8 mouse cellular contexts compared by ENCODE assay signal in the genomic region with DNA sequence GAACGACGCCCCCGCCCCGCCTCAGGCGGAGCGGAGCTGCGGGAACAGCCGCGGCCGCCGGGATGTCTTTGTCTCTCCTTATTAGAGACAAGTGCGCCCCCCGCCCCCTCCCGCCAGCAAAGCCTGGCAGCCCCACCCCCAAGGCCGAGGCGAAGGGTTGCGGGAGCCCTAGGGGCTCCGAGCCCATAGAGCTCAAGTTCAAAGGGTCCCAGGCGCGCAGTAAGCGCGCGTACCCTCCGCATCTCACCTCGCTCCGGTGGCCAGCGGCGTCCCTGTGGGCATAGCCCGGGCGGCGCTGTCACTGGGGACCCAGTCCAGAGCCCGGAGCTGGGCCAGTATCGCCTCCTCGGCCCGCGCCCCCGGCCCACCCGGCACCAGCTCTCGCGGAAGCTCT. TPM values are rescaled to one million over a fixed set of nuclear protein-coding genes. Genes with fewer than 3 reads are reported as not detected.
DNase-seq lines count a peak whose midpoint lies in the region; ATAC-seq and TF ChIP-seq lines count a peak whose summit lies in the region.

No protein-coding gene starts in this region.

- 1% methylated on average over 40 of the region's 40 CpGs for WGBS in heart, embryonic 13.5 days
- under 1% methylated on average over 40 of the region's 40 CpGs for WGBS in forebrain, embryonic 16.5 days
- WGBS in liver, embryonic 14.5 days (ENCODE audit: insufficient replicate concordance): 1% methylated on average over 40 of the region's 40 CpGs

- ATAC-seq in heart, embryonic 13.5 days (ENCODE audit: extremely low read depth, insufficient number of reproducible peaks, low FRiP score, low TSS enrichment): no peak
- ATAC-seq in forebrain, embryonic 16.5 days: peak; percentile 53
- no peak for ATAC-seq in liver, embryonic 14.5 days (ENCODE audit: insufficient read depth)

- H3K9me3 ChIP-seq in heart, embryonic 13.5 days: no peaks in the 10 kb centered on the region
- no peaks in the 10 kb centered on the region for H3K9me3 ChIP-seq in ES-E14 (ENCODE audit: control insufficient read depth, insufficient read depth, low read depth, low read length)
- H3K9me3 ChIP-seq in forebrain, embryonic 16.5 days (ENCODE audit: control insufficient read depth, low read length): no peaks in the 10 kb centered on the region
- H3K9me3 ChIP-seq in liver, embryonic 14.5 days (ENCODE audit: control insufficient read depth, low read length): no peaks in the 10 kb centered on the region

- in situ Hi-C loops in ES-E14 (cut with MboI; ENCODE audit: low sequenced_read_pairs in 2 of 2, unreplicated experiment in 2 of 2): no loop called here

- peaks cover 43% of the 10 kb centered on the region for H3K27me3 ChIP-seq in heart, embryonic 13.5 days (replicated peaks)
- peaks cover 8% of the 10 kb centered on the region; the same call in 1 of the 2 replicates for H3K27me3 ChIP-seq in forebrain, embryonic 16.5 days (replicated peaks; ENCODE audit: control insufficient read depth, insufficient read depth, low read length)
- peaks cover 44% of the 10 kb centered on the region for H3K27me3 ChIP-seq in liver, embryonic 14.5 days (ENCODE audit: control insufficient read depth, insufficient read depth, low read length)

- H3K36me3 ChIP-seq in heart, embryonic 13.5 days: peaks cover 9% of the 10 kb centered on the region
- H3K36me3 ChIP-seq in ES-E14 (ENCODE audit: control insufficient read depth, insufficient read depth, low read length, poor library complexity, severe bottlenecking): no peaks in the 10 kb centered on the region
- H3K36me3 ChIP-seq in forebrain, embryonic 16.5 days (ENCODE audit: control insufficient read depth, insufficient read depth): no peaks in the 10 kb centered on the region
- no peaks in the 10 kb centered on the region for H3K36me3 ChIP-seq in liver, embryonic 14.5 days (replicated peaks; ENCODE audit: control insufficient read depth, insufficient read depth, low read depth)

- TF ChIP-seq EP300 in liver, embryonic 14.5 days (IDR thresholded peaks at IDR 0.05; ENCODE audit: low read depth): no peak

- no peak for TF ChIP-seq CTCF in liver, embryonic 14.5 days (IDR thresholded peaks at IDR 0.05; ENCODE audit: low read depth)

- peak overlapping the region; percentile 85 for H3K27ac ChIP-seq in heart, embryonic 13.5 days (replicated peaks)
- H3K27ac ChIP-seq in ES-E14 (ENCODE audit: insufficient read depth, low read depth, low read length, poor library complexity, severe bottlenecking): no peak overlapping the region
- peak overlapping the region; percentile 74 for H3K27ac ChIP-seq in forebrain, embryonic 16.5 days (ENCODE audit: low read length)
- H3K27ac ChIP-seq in liver, embryonic 14.5 days: no peak overlapping the region

- peak overlapping the region; percentile 87 for H3K4me3 ChIP-seq in heart, embryonic 13.5 days
- H3K4me3 ChIP-seq in ES-E14 (ENCODE audit: insufficient read depth in 1 of 2, low read depth in 1 of 2, low read length in 2 of 2, poor library complexity in 1 of 2, severe bottlenecking in 1 of 2): peak overlapping the region; percentile 83 to 98
- H3K4me3 ChIP-seq in forebrain, embryonic 16.5 days (replicated peaks; ENCODE audit: low read length): peak overlapping the region; percentile 74
- H3K4me3 ChIP-seq in liver, embryonic 14.5 days (ENCODE audit: insufficient read depth in 1 of 2, low read depth in 2 of 2, low read length in 2 of 2): peak overlapping the region; percentile 41 to 51

- H3K4me1 ChIP-seq in heart, embryonic 13.5 days: peaks cover 67% of the 10 kb centered on the region
- peaks cover 0 to 6% of the 10 kb centered on the region in 2 experiments; a peak in 2 of 4 replicates for H3K4me1 ChIP-seq in ES-E14 (ENCODE audit: control insufficient read depth in 2 of 2, insufficient read depth in 2 of 2, low read length in 2 of 2, poor library complexity in 1 of 2)
- H3K4me1 ChIP-seq in forebrain, embryonic 16.5 days (replicated peaks; ENCODE audit: control insufficient read depth, insufficient read depth, low read length): peaks cover 26% of the 10 kb centered on the region
- H3K4me1 ChIP-seq in liver, embryonic 14.5 days (replicated peaks; ENCODE audit: control insufficient read depth in 2 of 2, insufficient read depth in 2 of 2, low read length in 1 of 2): no peaks in the 10 kb centered on the region

- DNase-seq in heart, adult 9 months (ENCODE audit: low spot score in 2 of 2): no peak
- DNase-seq in ES-E14 (ENCODE audit: low read depth, low spot score): peak; percentile 8
- no peak for DNase-seq in liver, embryonic 14.5 days (ENCODE audit: low read depth in 3 of 3, low spot score in 3 of 3)
- DNase-seq in thymus, postnatal 25 days: no peak
- no peak for DNase-seq in spleen, postnatal 36 days (ENCODE audit: low spot score in 2 of 2)
- DNase-seq in spleen, postnatal 14 days (ENCODE audit: low spot score in 2 of 2): no peak

- H3K4me2 ChIP-seq in heart, embryonic 13.5 days: peak overlapping the region; percentile 89
- peak overlapping the region; percentile 75 for H3K4me2 ChIP-seq in forebrain, embryonic 16.5 days (ENCODE audit: low read length)
- H3K4me2 ChIP-seq in liver, embryonic 14.5 days (ENCODE audit: low read depth): peak overlapping the region; percentile 48

- peak overlapping the region; percentile 97 for H3K9ac ChIP-seq in heart, embryonic 13.5 days
- H3K9ac ChIP-seq in ES-E14 (ENCODE audit: insufficient read depth, low read depth, low read length, poor library complexity, severe bottlenecking): peak overlapping the region; percentile 63
- H3K9ac ChIP-seq in forebrain, embryonic 16.5 days (replicated peaks; ENCODE audit: low read depth, low read length): peak overlapping the region; percentile 85
- no peak overlapping the region for H3K9ac ChIP-seq in liver, embryonic 14.5 days (replicated peaks)

TF ChIP-seq in ES-E14, 5 proteins besides CTCF, POLR2A, EP300 and RAD21:
- TF ChIP-seq MAFK (IDR thresholded peaks at IDR 0.05; ENCODE audit: insufficient read depth, low read depth, low read length): no peak
- no peak for TF ChIP-seq CHD2 (IDR thresholded peaks at IDR 0.05; ENCODE audit: low read depth, low read length)
- no peak for TF ChIP-seq ZNF384 (IDR thresholded peaks at IDR 0.05; ENCODE audit: low read depth, low read length)
- no peak for TF ChIP-seq ZC3H11A (IDR thresholded peaks at IDR 0.05; ENCODE audit: borderline replicate concordance, low read depth, low read length)
- no peak for TF ChIP-seq HCFC1 (IDR thresholded peaks at IDR 0.05; ENCODE audit: borderline replicate concordance, insufficient read depth, low read length)

RNA-seq across cellular contexts. Expression of a gene that starts 0.4 kb away (rescaled TPM):
- polyA plus RNA-seq in heart, embryonic 13.5 days (2015; fragmentation: Nextera tagmentation; extraction: Ambion mirVana): 6.5 and 8.1 TPM in 2 replicates
- total RNA-seq in ES-E14 (2012; rRNA removed): 2.1 and 5.3 TPM in 2 replicates
- polyA plus RNA-seq in forebrain, embryonic 16.5 days (2015; fragmentation: Nextera tagmentation; extraction: Ambion mirVana): 12.4 and 14.7 TPM in 2 replicates
- 1.2 and 1.3 TPM in 2 replicates for polyA plus RNA-seq in liver, embryonic 14.5 days (2012; rRNA removed)
- 0.13 and 0.50 TPM in 2 replicates for polyA plus RNA-seq in liver, embryonic 14.5 days (2014; fragmentation: Nextera tagmentation; extraction: Ambion mirVana)

RNA-seq across cellular contexts. Expression of a gene that starts 21.2 kb away (rescaled TPM):
- 0.23 and 0.47 TPM in 2 replicates for polyA plus RNA-seq in heart, embryonic 13.5 days (2015; fragmentation: Nextera tagmentation; extraction: Ambion mirVana)
- 0.16 TPM in 1 of 2 replicates, not detected in the other for total RNA-seq in ES-E14 (2012; rRNA removed)
- 0.80 and 0.88 TPM in 2 replicates for polyA plus RNA-seq in forebrain, embryonic 16.5 days (2015; fragmentation: Nextera tagmentation; extraction: Ambion mirVana)
- polyA plus RNA-seq in liver, embryonic 14.5 days (2012; rRNA removed): 0.07 TPM in 1 of 2 replicates, not detected in the other
- 0.13 TPM in 1 of 2 replicates, not detected in the other for polyA plus RNA-seq in liver, embryonic 14.5 days (2014; fragmentation: Nextera tagmentation; extraction: Ambion mirVana)

Comparison
In these comparisons a context has a peak if more than half of its experiments do, and no peak if none do; other contexts are left out.
1. H3K27ac ChIP-seq: peak in heart, embryonic 13.5 days (single experiment) and forebrain, embryonic 16.5 days (single experiment); none in ES-E14 (single experiment) and liver, embryonic 14.5 days (single experiment).
2. Peak in every context shown above with its lines, with median percentiles within 50 percentile points of each other: H3K4me2 ChIP-seq and H3K4me3 ChIP-seq.